Mouse (Mus musculus) cortical plate, adult 2 months (tissue): ENCODE data around the gene Phf23.

Experiments used
- CTCF ChIP-seq: fragments of 200-500 bp; IDR thresholded peaks from 2 replicates; pipeline ENCODE4 v1.5.1; 2011; ENCODE audit warnings: mild to moderate bottlenecking, control low read depth, low read length; ENCODE audit not compliant: insufficient read depth; ENCODE audit errors: extremely low read depth
- POLR2A ChIP-seq: fragments of 200-500 bp; IDR thresholded peaks from 2 replicates; pipeline ENCODE4 v1.6.1; 2011; ENCODE audit warnings: mild to moderate bottlenecking, low read length, control low read depth; ENCODE audit not compliant: insufficient read depth; ENCODE audit errors: extremely low read depth

DNA sequence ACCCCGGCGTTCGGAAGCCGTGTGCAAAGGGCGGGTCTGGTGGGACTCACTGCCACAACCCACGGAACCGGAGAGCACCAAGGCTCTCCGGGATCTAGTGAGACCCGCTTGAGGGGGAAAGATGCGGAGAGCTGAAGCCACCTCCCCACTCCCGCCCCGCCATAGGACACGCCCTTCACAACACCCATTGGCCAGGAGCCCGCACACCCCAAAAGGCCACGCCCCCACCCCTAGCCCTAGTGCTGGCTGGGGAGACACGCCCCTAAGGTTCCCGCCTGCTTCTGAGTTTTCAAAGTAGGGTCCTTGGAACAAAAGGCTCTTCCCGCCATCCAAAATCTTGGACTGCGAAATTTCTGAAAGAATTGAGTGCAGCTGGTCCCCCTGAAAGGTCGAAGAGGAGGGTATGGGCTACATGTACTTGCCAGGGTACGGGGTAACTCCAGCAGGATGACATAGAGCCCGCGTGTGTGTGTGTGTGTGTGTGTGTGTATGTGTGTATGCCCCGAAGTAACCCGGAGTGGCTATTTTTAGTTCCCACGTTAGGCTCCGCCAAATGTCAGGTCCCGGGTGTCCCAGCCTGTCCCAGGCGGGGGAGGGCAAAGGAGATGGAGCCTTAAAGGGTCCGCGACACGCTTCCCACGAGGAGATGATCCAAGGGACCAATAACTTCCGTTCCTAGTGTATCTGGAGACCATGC lies 47.4 kb upstream of the Phf23 start, which contains the start of gene Slc2a4:
- TF ChIP-seq CTCF (no peak), POLR2A (no peak)
